Mouse (Mus musculus): ENCODE measurements around the gene Fam24b. TPM values are rescaled to one million over a fixed set of nuclear protein-coding genes. Genes with fewer than 3 reads are reported as not detected.

Gene Fam24b
- total RNA-seq, 2 experiments from 2014 or later = not detected

Other genes starting within 250 kb of the Fam24b start
- not detected for gene 4933402N03Rik, start 183.2 kb downstream of the Fam24b start, total RNA-seq (2021)
- not detected for gene 5430419D17Rik, start 155.1 kb downstream of the Fam24b start, total RNA-seq (2021)
- not detected for gene Cuzd1, start 7.2 kb downstream of the Fam24b start, total RNA-seq (2021)
- gene Fam24a, start 4.3 kb upstream of the Fam24b start, total RNA-seq (2021) = not detected
- gene 2310057M21Rik, start 33.2 kb upstream of the Fam24b start, total RNA-seq (2021) = 10 to 100 TPM; 15.0 to 15.8 TPM
- gene Pstk, start 41.6 kb upstream of the Fam24b start, total RNA-seq (2021) = 10 to 100 TPM; 30.7 to 47.4 TPM
- gene Ikzf5, start 81.0 kb upstream of the Fam24b start, total RNA-seq (2021) = 10 to 100 TPM; 31.0 to 32.0 TPM
- gene Acadsb, start 81.1 kb upstream of the Fam24b start, total RNA-seq (2021) = 100 to 1,000 TPM; 190 to 214 TPM
- gene Hmx3, start 213.4 kb upstream of the Fam24b start, total RNA-seq (2021) = not detected
- not detected for gene Hmx2, start 219.3 kb upstream of the Fam24b start, total RNA-seq (2021)
- gene Bub3, start 230.7 kb upstream of the Fam24b start, total RNA-seq (2021) = 10 to 100 TPM; 58.6 to 68.0 TPM

All from adrenal gland, postnatal 10 days (tissue).